Mouse (Mus musculus): ENCODE measurements around the gene Ssxb9. TPM values are rescaled to one million over a fixed set of nuclear protein-coding genes. Genes with fewer than 3 reads are reported as not detected.
"Not testable (repeated sequence)": the region's sequence is repeated elsewhere in the genome, so short reads cannot be mapped to it uniquely, and the experiment has no call there.

Gene Ssxb9
- not detected in 2 replicates for polyA plus RNA-seq (2015; fragmentation: Nextera tagmentation; extraction: Ambion mirVana)

GRCm38 (mm10) chrX:8366678-8367077, at the start of gene Ssxb9:
Gene Ssxb9, plus strand, starts transcription at chrX:8366978.
- not testable (repeated sequence) for H3K27me3 ChIP-seq; H3K4me3 ChIP-seq; H3K4me2 ChIP-seq; H3K9me3 ChIP-seq; H3K27ac ChIP-seq; H3K36me3 ChIP-seq; ATAC-seq (ENCODE audit: insufficient number of reproducible peaks, insufficient read depth, low FRiP score, low TSS enrichment, low read depth); H3K4me1 ChIP-seq; H3K9ac ChIP-seq
- 32% methylated on average over 1 of the region's 1 CpGs for WGBS

GRCm38 (mm10) chrX:8327124-8327523, 39.7 kb upstream of the Ssxb9 start, which contains the start of gene Ssxb10:
Gene Ssxb10, plus strand, starts transcription at chrX:8327424.
- 44% methylated on average over 2 of the region's 2 CpGs for WGBS
- no peak for ATAC-seq (ENCODE audit: insufficient number of reproducible peaks, insufficient read depth, low FRiP score, low TSS enrichment, low read depth)
- Histone ChIP-seq H3K27ac (no peak within 1 kb of the TSS), H3K27me3 (no peaks in the 10 kb centered on the region), H3K9ac (no peak within 1 kb of the TSS), H3K9me3 (peaks cover 13% of the 10 kb centered on the region), H3K4me1 (no peaks in the 10 kb centered on the region), H3K36me3 (no peaks in the 10 kb centered on the region), H3K4me2 (no peak within 1 kb of the TSS), H3K4me3 (no peak within 1 kb of the TSS)

- H3K27me3 ChIP-seq; H3K36me3 ChIP-seq; H3K4me2 ChIP-seq; H3K9ac ChIP-seq; H3K4me3 ChIP-seq; H3K27ac ChIP-seq; H3K9me3 ChIP-seq; H3K4me1 ChIP-seq; ATAC-seq (ENCODE audit: insufficient number of reproducible peaks, insufficient read depth, low FRiP score, low TSS enrichment, low read depth): not testable (repeated sequence)
- 26% methylated on average over 1 of the region's 1 CpGs for WGBS
These were observed 46.2 kb downstream of the Ssxb9 start, which contains the start of gene Ssxb1 for GRCm38 (mm10) chrX:8413005-8413404. Gene Ssxb1, plus strand, starts transcription at chrX:8413305.

Other genes starting within 250 kb of the Ssxb9 start
- 23.2 and 27.2 TPM in 2 replicates for gene Wdr13, start 234.1 kb upstream of the Ssxb9 start, polyA plus RNA-seq (2015; fragmentation: Nextera tagmentation; extraction: Ambion mirVana)
- 501 and 572 TPM in 2 replicates for gene Rbm3, start 221.1 kb upstream of the Ssxb9 start, polyA plus RNA-seq (2015; fragmentation: Nextera tagmentation; extraction: Ambion mirVana)
- 12.7 and 13.7 TPM in 2 replicates for gene Tbc1d25, start 190.8 kb upstream of the Ssxb9 start, polyA plus RNA-seq (2015; fragmentation: Nextera tagmentation; extraction: Ambion mirVana)
- 36.2 and 39.3 TPM in 2 replicates for gene Ebp, start 173.5 kb upstream of the Ssxb9 start, polyA plus RNA-seq (2015; fragmentation: Nextera tagmentation; extraction: Ambion mirVana)
- 12.7 and 14.1 TPM in 2 replicates for gene Porcn, start 160.5 kb upstream of the Ssxb9 start, polyA plus RNA-seq (2015; fragmentation: Nextera tagmentation; extraction: Ambion mirVana)
- 41.7 and 47.2 TPM in 2 replicates for gene Ftsj1, start 114.6 kb upstream of the Ssxb9 start, polyA plus RNA-seq (2015; fragmentation: Nextera tagmentation; extraction: Ambion mirVana)
- 0.53 and 1.2 TPM in 2 replicates for gene Slc38a5, start 95.8 kb upstream of the Ssxb9 start, polyA plus RNA-seq (2015; fragmentation: Nextera tagmentation; extraction: Ambion mirVana)
- not detected in 2 replicates for gene Ssxb10, start 39.6 kb upstream of the Ssxb9 start, polyA plus RNA-seq (2015; fragmentation: Nextera tagmentation; extraction: Ambion mirVana)
- not detected in 2 replicates for gene Ssxb1, start 46.3 kb downstream of the Ssxb9 start, polyA plus RNA-seq (2015; fragmentation: Nextera tagmentation; extraction: Ambion mirVana)
- gene Ssxb2, start 94.7 kb downstream of the Ssxb9 start, polyA plus RNA-seq (2015; fragmentation: Nextera tagmentation; extraction: Ambion mirVana), result not detected in 2 replicates
- not detected in 2 replicates for gene Gm14459, start 158.0 kb downstream of the Ssxb9 start, polyA plus RNA-seq (2015; fragmentation: Nextera tagmentation; extraction: Ambion mirVana)
- gene Ssxb6, start 181.3 kb downstream of the Ssxb9 start, polyA plus RNA-seq (2015; fragmentation: Nextera tagmentation; extraction: Ambion mirVana), result not detected in 2 replicates
- gene Ssxb3, start 224.8 kb downstream of the Ssxb9 start, polyA plus RNA-seq (2015; fragmentation: Nextera tagmentation; extraction: Ambion mirVana), result not detected in 2 replicates